Mouse (Mus musculus): Measurements from ENCODE around the gene Arrdc2. TPM values are rescaled to one million over a fixed set of nuclear protein-coding genes. Genes with fewer than 3 reads are reported as not detected.

Arrdc2 gene
- polyA plus RNA-seq, 1 experiment, result 73.8 TPM

DNA sequence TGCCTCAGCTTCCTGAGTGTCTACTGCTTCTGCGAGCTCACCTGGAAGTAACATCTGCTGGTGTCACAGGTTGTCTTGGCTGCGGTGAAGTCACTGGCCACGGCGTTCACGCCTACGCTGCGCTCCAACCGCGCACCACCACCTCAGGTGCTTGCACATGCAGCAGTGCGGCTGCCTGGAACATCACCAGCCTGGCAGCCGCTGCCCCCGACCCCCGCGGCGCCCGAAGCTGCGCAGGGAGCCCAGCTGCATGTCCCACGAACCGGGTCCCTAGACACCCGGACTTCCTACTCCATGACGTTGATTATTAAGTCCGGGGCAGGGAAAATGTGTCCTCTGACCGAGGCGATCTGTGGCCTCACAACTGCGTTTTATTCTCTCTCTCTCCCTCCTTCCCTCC is 3.0 kb upstream of the Arrdc2 start:
- H3K27ac ChIP-seq (ENCODE audit: insufficient read depth, low read length), result no peak overlapping the region
- no peak overlapping the region for H3K4me3 ChIP-seq (ENCODE audit: extremely low read depth, insufficient read depth, insufficient read length)
- DNase-seq (ENCODE audit: low read depth in 1 of 2, low spot score in 2 of 2), result no peak
- H3K27me3 ChIP-seq (ENCODE audit: control insufficient read depth, insufficient read depth, low read length), result no peaks in the 10 kb centered on the region
- WGBS, result 89% methylated on average over 25 of the region's 25 CpGs
- peaks cover 3% of the 10 kb centered on the region; the same call in 1 of the 2 replicates for H3K4me1 ChIP-seq (ENCODE audit: control insufficient read depth, insufficient read depth, insufficient read length)
- TF ChIP-seq POLR2A (IDR thresholded peaks at IDR 0.05; ENCODE audit: low read depth, low read length) (no peak), CTCF (IDR thresholded peaks at IDR 0.05; ENCODE audit: extremely low read depth, insufficient read depth, insufficient read length, insufficient replicate concordance) (no peak)
- no peaks in the 10 kb centered on the region for H3K36me3 ChIP-seq (ENCODE audit: control insufficient read depth, insufficient read depth, low read length)

DNA sequence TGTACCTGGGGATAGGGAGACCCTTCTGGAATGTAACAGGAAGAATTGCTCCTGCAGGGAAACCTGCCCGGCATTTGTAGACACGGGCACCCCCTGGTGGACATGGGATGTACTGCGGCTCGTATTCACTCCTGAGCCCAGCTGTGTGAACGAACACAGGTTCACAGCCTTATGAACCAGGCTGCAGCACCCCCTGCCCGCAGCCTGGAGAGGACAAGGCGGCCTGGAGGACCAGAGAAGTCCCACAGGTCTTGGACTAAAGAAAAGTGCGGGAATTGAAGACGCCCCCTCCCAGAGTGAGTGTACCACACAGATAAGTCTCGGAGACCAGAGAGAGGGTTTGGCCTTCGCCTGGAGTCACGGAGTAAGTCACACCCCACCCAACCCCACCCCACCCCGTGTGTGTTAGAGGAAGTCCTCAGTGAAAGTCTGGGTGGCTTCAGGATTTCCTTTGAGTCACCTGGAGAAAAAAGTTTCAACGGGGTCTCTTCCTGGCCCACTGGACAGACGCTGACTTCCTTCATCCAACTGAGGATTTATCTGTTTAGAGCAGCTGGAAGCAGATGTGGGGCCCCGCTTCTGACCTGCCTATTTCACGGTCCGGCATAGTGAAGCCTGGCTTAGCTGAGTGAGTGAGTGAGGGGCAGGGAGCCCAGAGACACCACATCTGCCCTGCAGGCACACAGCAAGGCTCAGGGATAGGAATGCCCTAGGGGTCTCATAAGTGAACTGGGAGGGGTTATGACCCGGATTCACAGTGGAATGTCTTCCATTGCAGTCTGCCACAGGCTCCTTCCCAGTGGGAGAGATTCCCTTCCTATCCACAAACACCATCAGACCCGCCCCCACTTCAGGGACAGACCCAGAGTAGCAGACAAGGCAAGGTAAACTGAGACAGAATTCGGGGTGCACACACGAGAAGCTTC is 1.9 kb upstream of the Arrdc2 start:
- H3K27me3 ChIP-seq (ENCODE audit: control insufficient read depth, insufficient read depth, low read length), result no peaks in the 10 kb centered on the region
- H3K4me3 ChIP-seq (ENCODE audit: extremely low read depth, insufficient read depth, insufficient read length), result no peak overlapping the region
- DNase-seq (ENCODE audit: low read depth in 1 of 2, low spot score in 2 of 2), result peak in 1 of 2 experiments; percentile 82
- H3K4me1 ChIP-seq (ENCODE audit: control insufficient read depth, insufficient read depth, insufficient read length), result peaks cover 3% of the 10 kb centered on the region; the same call in 1 of the 2 replicates
- peak overlapping the region; percentile 61; the same call in 1 of the 2 replicates for H3K27ac ChIP-seq (ENCODE audit: insufficient read depth, low read length)
- 19% methylated on average over 22 of the region's 22 CpGs for WGBS
- TF ChIP-seq CTCF (IDR thresholded peaks at IDR 0.05; ENCODE audit: extremely low read depth, insufficient read depth, insufficient read length, insufficient replicate concordance) (peak; percentile 88; the same call in 1 of the 2 replicates), POLR2A (IDR thresholded peaks at IDR 0.05; ENCODE audit: low read depth, low read length) (no peak)
- peaks cover 7% of the 10 kb centered on the region; the same call in 1 of the 2 replicates for H3K36me3 ChIP-seq (ENCODE audit: control insufficient read depth, insufficient read depth, low read length)

DNA sequence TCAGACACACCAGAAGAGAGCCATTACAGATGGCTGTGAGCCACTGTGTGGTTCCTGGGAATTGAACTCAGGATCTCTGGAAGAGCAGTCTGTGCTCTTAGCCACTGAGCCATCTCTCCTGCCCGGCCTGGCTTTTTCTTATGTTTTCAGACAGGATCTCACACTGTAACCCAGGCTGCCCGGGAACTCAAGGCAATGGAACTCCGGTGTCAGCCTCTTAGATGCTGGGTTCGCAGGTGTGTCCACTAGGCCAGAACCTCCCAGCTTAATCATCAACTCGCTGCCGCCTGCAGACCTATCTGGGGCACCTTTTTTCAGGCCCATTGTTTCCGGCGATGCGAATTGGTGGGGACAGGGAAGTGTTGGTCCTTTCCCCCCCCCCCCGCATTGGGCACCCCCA is 1.1 kb upstream of the Arrdc2 start:
- no peak for TF ChIP-seq POLR2A (IDR thresholded peaks at IDR 0.05; ENCODE audit: low read depth, low read length)
- TF ChIP-seq CTCF (IDR thresholded peaks at IDR 0.05; ENCODE audit: extremely low read depth, insufficient read depth, insufficient read length, insufficient replicate concordance), result no peak
- DNase-seq (ENCODE audit: low read depth in 1 of 2, low spot score in 2 of 2), result no peak
- Histone ChIP-seq H3K27ac (ENCODE audit: insufficient read depth, low read length) (no peak overlapping the region; the same call in 1 of the 2 replicates), H3K27me3 (ENCODE audit: control insufficient read depth, insufficient read depth, low read length) (no peaks in the 10 kb centered on the region), H3K4me1 (ENCODE audit: control insufficient read depth, insufficient read depth, insufficient read length) (peaks cover 3% of the 10 kb centered on the region; the same call in 1 of the 2 replicates), H3K4me3 (ENCODE audit: extremely low read depth, insufficient read depth, insufficient read length) (no peak overlapping the region), H3K36me3 (ENCODE audit: control insufficient read depth, insufficient read depth, low read length) (peaks cover 13% of the 10 kb centered on the region)
- 53% methylated on average over 10 of the region's 10 CpGs for WGBS

GRCm38 (mm10) chr8:70838654-70839407 is 689 bp downstream of the Arrdc2 start:
- TF ChIP-seq CTCF (IDR thresholded peaks at IDR 0.05; ENCODE audit: extremely low read depth, insufficient read depth, insufficient read length, insufficient replicate concordance), result no peak
- TF ChIP-seq POLR2A (IDR thresholded peaks at IDR 0.05; ENCODE audit: low read depth, low read length), result no peak
- Histone ChIP-seq H3K27me3 (ENCODE audit: control insufficient read depth, insufficient read depth, low read length) (no peaks in the 10 kb centered on the region), H3K27ac (ENCODE audit: insufficient read depth, low read length) (peak overlapping the region; percentile 94), H3K4me3 (ENCODE audit: extremely low read depth, insufficient read depth, insufficient read length) (peak overlapping the region; percentile 70), H3K36me3 (ENCODE audit: control insufficient read depth, insufficient read depth, low read length) (peaks cover 16% of the 10 kb centered on the region), H3K4me1 (ENCODE audit: control insufficient read depth, insufficient read depth, insufficient read length) (peaks cover 5% of the 10 kb centered on the region; the same call in 1 of the 2 replicates)
- 1% methylated on average over 66 of the region's 66 CpGs for WGBS
- DNase-seq (ENCODE audit: low read depth in 1 of 2, low spot score in 2 of 2), result no peak

GRCm38 (mm10) chr8:70836666-70837065 is 2.9 kb downstream of the Arrdc2 start:
- 93% methylated on average over 12 of the region's 12 CpGs for WGBS
- Histone ChIP-seq H3K27ac (ENCODE audit: insufficient read depth, low read length) (no peak overlapping the region), H3K36me3 (ENCODE audit: control insufficient read depth, insufficient read depth, low read length) (peaks cover 16% of the 10 kb centered on the region), H3K27me3 (ENCODE audit: control insufficient read depth, insufficient read depth, low read length) (no peaks in the 10 kb centered on the region), H3K4me1 (ENCODE audit: control insufficient read depth, insufficient read depth, insufficient read length) (peaks cover 17% of the 10 kb centered on the region; the same call in 1 of the 2 replicates), H3K4me3 (ENCODE audit: extremely low read depth, insufficient read depth, insufficient read length) (no peak overlapping the region)
- no peak for DNase-seq (ENCODE audit: low read depth in 1 of 2, low spot score in 2 of 2)
- TF ChIP-seq POLR2A (IDR thresholded peaks at IDR 0.05; ENCODE audit: low read depth, low read length) (no peak), CTCF (IDR thresholded peaks at IDR 0.05; ENCODE audit: extremely low read depth, insufficient read depth, insufficient read length, insufficient replicate concordance) (no peak)

- Histone ChIP-seq H3K27me3 (ENCODE audit: control insufficient read depth, insufficient read depth, low read length) (no peaks in the 10 kb centered on the region), H3K4me1 (ENCODE audit: control insufficient read depth, insufficient read depth, insufficient read length) (peaks cover 14% of the 10 kb centered on the region; the same call in 1 of the 2 replicates), H3K27ac (ENCODE audit: insufficient read depth, low read length) (no peak overlapping the region; the same call in 1 of the 2 replicates), H3K36me3 (ENCODE audit: control insufficient read depth, insufficient read depth, low read length) (peaks cover 16% of the 10 kb centered on the region), H3K4me3 (ENCODE audit: extremely low read depth, insufficient read depth, insufficient read length) (no peak overlapping the region)
- TF ChIP-seq POLR2A (IDR thresholded peaks at IDR 0.05; ENCODE audit: low read depth, low read length) (no peak), CTCF (IDR thresholded peaks at IDR 0.05; ENCODE audit: extremely low read depth, insufficient read depth, insufficient read length, insufficient replicate concordance) (no peak)
- WGBS, result 96% methylated on average over 3 of the region's 3 CpGs
- no peak for DNase-seq (ENCODE audit: low read depth in 1 of 2, low spot score in 2 of 2)
Observed at GRCm38 (mm10) chr8:70834071-70834470, 5.4 kb downstream of the Arrdc2 start.
